Mouse (Mus musculus) megakaryocyte, embryonic 14.5 days (primary cell): ENCODE measurements around the gene Chd9.

Experiments used
- FLI1 ChIP-seq: IDR thresholded peaks from 2 replicates; pipeline ENCODE4 v1.6.1; 2012; ENCODE audit warnings: low read length, inconsistent platforms, mixed read lengths
- GATA1 ChIP-seq: IDR thresholded peaks from 3 replicates; pipeline ENCODE4 v1.6.1; 2012; ENCODE audit warnings: mixed read lengths, low read length, inconsistent platforms, borderline replicate concordance

DNA sequence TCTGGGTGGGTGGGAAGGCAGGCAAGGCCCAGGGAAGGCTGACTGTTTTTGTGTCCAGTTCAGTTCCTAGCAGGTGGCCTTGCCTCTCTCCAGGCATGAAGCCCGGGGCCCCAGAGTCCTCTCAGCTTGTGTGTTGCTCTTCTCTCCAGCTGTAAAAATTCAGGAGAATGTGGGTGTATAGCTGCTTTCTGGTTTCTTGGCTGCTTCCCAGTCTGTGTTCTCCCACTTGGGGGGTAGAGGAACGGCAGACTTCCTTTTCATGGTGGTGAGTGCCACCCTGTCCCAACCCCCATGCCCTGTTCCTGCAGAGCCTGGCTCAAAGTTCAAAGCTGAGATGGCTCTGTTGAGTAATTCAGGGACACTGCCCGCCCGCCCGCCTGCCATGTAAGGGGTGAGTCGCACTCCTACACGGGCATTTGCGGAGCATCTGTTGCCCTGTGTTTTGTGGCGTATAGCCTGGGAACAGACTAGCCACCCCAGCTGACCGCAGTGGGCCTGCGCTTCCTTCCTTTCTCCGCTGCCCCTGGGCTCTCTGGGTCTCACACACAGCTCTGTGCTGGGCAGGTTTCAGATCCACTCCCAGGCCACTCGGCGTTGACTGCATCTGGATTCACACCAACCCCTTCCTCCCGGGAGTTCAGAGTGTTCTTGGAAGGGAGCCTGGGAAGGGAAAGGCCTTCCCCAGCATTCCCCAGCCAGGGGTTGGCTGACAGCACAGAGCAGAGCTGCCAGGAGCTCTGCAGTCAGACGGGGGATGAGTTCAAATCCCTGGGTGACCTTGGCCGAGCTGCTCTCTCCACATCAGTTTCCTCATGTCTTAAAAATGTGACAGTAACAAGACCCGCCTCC, 41.1 kb downstream of the Chd9 start:
- TF ChIP-seq GATA1 (no peak), FLI1 (no peak)
